Mouse (Mus musculus) c-Kit-negative CD71-positive TER-119-positive erythroid progenitor cells, embryonic 14.5 days (primary cell): ENCODE results near the gene Kif5a.

Experiments used
- DNase-seq: peaks from one replicate; pipeline ENCODE4 v3.0.0-alpha.2; 2013; ENCODE audit warnings: low read depth, low spot score

The Kif5a gene

GRCm38 (mm10) chr10:127176756-127177155, 86.4 kb downstream of the Kif5a start:
- no peak for DNase-seq

GRCm38 (mm10) chr10:127176228-127176627, 86.9 kb downstream of the Kif5a start:
- DNase-seq, result no peak
